Mouse (Mus musculus) liver, postnatal 0 days (tissue): Measurements from ENCODE around the gene Ttc33.

Experiments used
- CTCF ChIP-seq: sonication (generic); IDR thresholded peaks from 2 replicates; pipeline ENCODE4 v1.5.1; 2016; ENCODE audit warnings: antibody characterized with exemption, low read depth
- EP300 ChIP-seq: IDR thresholded peaks from 2 replicates; pipeline ENCODE4 v1.6.1; 2016; ENCODE audit warnings: antibody characterized with exemption, low read depth, mild to moderate bottlenecking

DNA sequence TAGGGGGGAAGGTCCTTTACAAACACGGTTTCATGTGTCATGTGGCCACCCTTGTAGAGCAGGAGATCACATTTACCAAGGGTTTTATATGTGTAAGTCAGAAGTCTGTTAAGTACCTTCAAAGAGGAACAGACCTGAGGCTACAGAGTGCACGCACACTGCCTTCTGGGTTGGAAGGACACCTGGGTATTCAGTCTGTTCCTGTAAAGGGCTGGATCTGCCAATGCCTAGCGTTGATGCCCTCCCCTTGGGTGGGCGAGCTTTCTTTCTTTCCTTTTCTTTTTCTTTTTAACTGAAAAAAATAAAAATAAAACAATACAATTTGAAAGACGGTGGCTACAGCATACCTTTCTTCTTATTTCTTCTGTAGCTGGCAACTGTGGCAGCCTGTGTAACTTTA is 30.2 kb upstream of the Ttc33 start:
- TF ChIP-seq CTCF: no peak
- no peak for TF ChIP-seq EP300
